Mouse (Mus musculus): Measurements from ENCODE around the gene Kmt2e.
"Not testable (repeated sequence)": the region's sequence is repeated elsewhere in the genome, so short reads cannot be mapped to it uniquely, and the experiment has no call there.

Kmt2e gene

GRCm38 (mm10) chr5:23501582-23502316, 67.5 kb downstream of the Kmt2e start:
- no peak for DNase-seq (ENCODE audit: low spot score)

GRCm38 (mm10) chr5:23502317-23502937, 68.2 kb downstream of the Kmt2e start:
- DNase-seq (ENCODE audit: low spot score) = no peak

- no peak for DNase-seq (ENCODE audit: low spot score)
Observed at GRCm38 (mm10) chr5:23505578-23505977, 71.3 kb downstream of the Kmt2e start.

GRCm38 (mm10) chr5:23507210-23507609, 73.0 kb downstream of the Kmt2e start:
- DNase-seq (ENCODE audit: low spot score) = no peak

GRCm38 (mm10) chr5:23508630-23509029, 74.4 kb downstream of the Kmt2e start:
- DNase-seq (ENCODE audit: low spot score) = no peak

- DNase-seq (ENCODE audit: low spot score) = no peak
Observed at GRCm38 (mm10) chr5:23511456-23511855, 77.2 kb downstream of the Kmt2e start.

GRCm38 (mm10) chr5:23512556-23512955, 78.3 kb downstream of the Kmt2e start:
- DNase-seq (ENCODE audit: low spot score) = no peak

- DNase-seq (ENCODE audit: low spot score) = no peak
Observed at GRCm38 (mm10) chr5:23513468-23513867, 79.2 kb downstream of the Kmt2e start.

GRCm38 (mm10) chr5:23515038-23515437, 80.8 kb downstream of the Kmt2e start:
- DNase-seq (ENCODE audit: low spot score) = no peak

- no peak for DNase-seq (ENCODE audit: low spot score)
Observed at GRCm38 (mm10) chr5:23516962-23517361, 82.7 kb downstream of the Kmt2e start.

GRCm38 (mm10) chr5:23517839-23518238, 83.6 kb downstream of the Kmt2e start:
- no peak for DNase-seq (ENCODE audit: low spot score)

GRCm38 (mm10) chr5:23518673-23519072, 84.4 kb downstream of the Kmt2e start:
- peak; percentile 44 for DNase-seq (ENCODE audit: low spot score)

GRCm38 (mm10) chr5:23519679-23520078, 85.4 kb downstream of the Kmt2e start:
- no peak for DNase-seq (ENCODE audit: low spot score)

GRCm38 (mm10) chr5:23521645-23522044, 87.4 kb downstream of the Kmt2e start:
- DNase-seq (ENCODE audit: low spot score) = no peak

- no peak for DNase-seq (ENCODE audit: low spot score)
Observed at GRCm38 (mm10) chr5:23523936-23524335, 89.7 kb downstream of the Kmt2e start.

- DNase-seq (ENCODE audit: low spot score) = no peak
Observed at GRCm38 (mm10) chr5:23524621-23525020, 90.4 kb downstream of the Kmt2e start.

GRCm38 (mm10) chr5:23531100-23531499, 96.9 kb downstream of the Kmt2e start:
- no peak for DNase-seq (ENCODE audit: low spot score)

GRCm38 (mm10) chr5:23531541-23532096, 97.4 kb downstream of the Kmt2e start:
- DNase-seq (ENCODE audit: low spot score) = no peak

GRCm38 (mm10) chr5:23535692-23536091, 101.5 kb downstream of the Kmt2e start:
- no peak for DNase-seq (ENCODE audit: low spot score)

GRCm38 (mm10) chr5:23551687-23552086, 117.4 kb downstream of the Kmt2e start:
- DNase-seq (ENCODE audit: low spot score) = no peak

GRCm38 (mm10) chr5:23553338-23553737, 119.1 kb downstream of the Kmt2e start:
- DNase-seq (ENCODE audit: low spot score) = not testable (repeated sequence)
